In genomic region chr2:32081296-32081929, GRCm38 (mm10) we compare ENCODE assay signal across 8 mouse cellular contexts. TPM values are rescaled to one million over a fixed set of nuclear protein-coding genes. Genes with fewer than 3 reads are reported as not detected.
A peak's percentile ranks its signal among the peaks of the same experiment; 100 is the strongest.
DNase-seq lines count a peak whose midpoint lies in the region; ATAC-seq and TF ChIP-seq lines count a peak whose summit lies in the region.

No protein-coding gene starts in this region.

- TF ChIP-seq CTCF in kidney, postnatal 0 days (IDR thresholded peaks at IDR 0.05; ENCODE audit: low read depth): no peak

- no peak for DNase-seq in kidney, postnatal 0 days (ENCODE audit: low spot score)
- DNase-seq in kidney, postnatal 4 days: no peak
- DNase-seq in adrenal gland, postnatal 10 days: no peak
- no peak for DNase-seq in urinary bladder, adult 2 months (ENCODE audit: low spot score)
- no peak for DNase-seq in urinary bladder, postnatal 36 days (ENCODE audit: low spot score in 2 of 2)

- no peaks in the 10 kb centered on the region for H3K9me3 ChIP-seq in kidney, postnatal 0 days (replicated peaks; ENCODE audit: low read length)
- H3K9me3 ChIP-seq in hindbrain, embryonic 16.5 days (ENCODE audit: control insufficient read depth, low read length): no peaks in the 10 kb centered on the region

- H3K4me1 ChIP-seq in kidney, postnatal 0 days (replicated peaks; ENCODE audit: insufficient read depth, low read length): peaks cover 13% of the 10 kb centered on the region
- peaks cover 18% of the 10 kb centered on the region for H3K4me1 ChIP-seq in hindbrain, embryonic 16.5 days (ENCODE audit: control insufficient read depth, insufficient read depth, low read depth, low read length)

- H3K36me3 ChIP-seq in kidney, postnatal 0 days (ENCODE audit: insufficient read depth, low read length): no peaks in the 10 kb centered on the region
- no peaks in the 10 kb centered on the region for H3K36me3 ChIP-seq in hindbrain, embryonic 16.5 days (ENCODE audit: control insufficient read depth, insufficient read depth, low read length)

- no peak overlapping the region for H3K4me3 ChIP-seq in kidney, postnatal 0 days (replicated peaks; ENCODE audit: low read depth, low read length)
- H3K4me3 ChIP-seq in hindbrain, embryonic 16.5 days (ENCODE audit: low read length): no peak overlapping the region

- peaks cover 15% of the 10 kb centered on the region; the same call in 1 of the 2 replicates for H3K27me3 ChIP-seq in kidney, postnatal 0 days (ENCODE audit: insufficient read depth, low read length)
- H3K27me3 ChIP-seq in hindbrain, embryonic 16.5 days (replicated peaks; ENCODE audit: control insufficient read depth, insufficient read depth, low read length): peaks cover 29% of the 10 kb centered on the region

- ATAC-seq in kidney, postnatal 0 days (replicated peaks; ENCODE audit: low FRiP score, low read depth): no peak
- peak; percentile 70 for ATAC-seq in common myeloid progenitor, adult 5-6 weeks (replicated peaks; ENCODE audit: low read depth, poor library complexity, severe bottlenecking)
- no peak for ATAC-seq in hindbrain, embryonic 16.5 days
- ATAC-seq in monocyte, adult 5-6 weeks (replicated peaks; ENCODE audit: insufficient number of reproducible peaks, low FRiP score, low TSS enrichment, poor library complexity, severe bottlenecking): peak; percentile 76

- H3K27ac ChIP-seq in kidney, postnatal 0 days: no peak overlapping the region
- H3K27ac ChIP-seq in hindbrain, embryonic 16.5 days (ENCODE audit: low read depth, low read length): no peak overlapping the region

- WGBS in kidney, postnatal 0 days: 78% methylated on average over 14 of the region's 14 CpGs
- WGBS in hindbrain, embryonic 16.5 days: 84% methylated on average over 14 of the region's 14 CpGs

- H3K4me2 ChIP-seq in kidney, postnatal 0 days (ENCODE audit: low read length): peak overlapping the region; percentile 99; the same call in 1 of the 2 replicates
- peak overlapping the region; percentile 100; the same call in 1 of the 2 replicates for H3K4me2 ChIP-seq in hindbrain, embryonic 16.5 days (ENCODE audit: low read length)

- H3K9ac ChIP-seq in kidney, postnatal 0 days (ENCODE audit: low read depth, low read length): no peak overlapping the region
- no peak overlapping the region for H3K9ac ChIP-seq in hindbrain, embryonic 16.5 days (ENCODE audit: low read depth, low read length)

RNA-seq across cellular contexts. Expression of gene Fam78a, which starts 3.2 kb away (rescaled TPM):
- polyA plus RNA-seq in kidney, postnatal 0 days (2015; fragmentation: Nextera tagmentation; extraction: Ambion mirVana): 0.79 and 0.82 TPM in 2 replicates
- total RNA-seq in common myeloid progenitor, adult 5-6 weeks (2017): 14.2 and 17.5 TPM in 2 replicates
- 0.50 and 0.69 TPM in 2 replicates for polyA plus RNA-seq in hindbrain, embryonic 16.5 days (2015; fragmentation: Nextera tagmentation; extraction: Ambion mirVana)
- total RNA-seq in monocyte, adult 5-6 weeks (2017): 9.3 to 23.1 TPM (median 14.2 TPM) in 3 replicates
- 1 to 10 TPM; 3.2 to 5.4 TPM for total RNA-seq in adrenal gland, postnatal 10 days (2021)
- 0.48 and 0.74 TPM in 2 replicates for polyA plus RNA-seq in urinary bladder, adult 2 months (2012; rRNA removed)

RNA-seq across cellular contexts. Expression of gene Plpp7, which starts 13.9 kb away (rescaled TPM):
- polyA plus RNA-seq in kidney, postnatal 0 days (2015; fragmentation: Nextera tagmentation; extraction: Ambion mirVana): 4.5 and 4.7 TPM in 2 replicates
- total RNA-seq in common myeloid progenitor, adult 5-6 weeks (2017): 1.1 and 4.4 TPM in 2 replicates
- 31.1 and 33.2 TPM in 2 replicates for polyA plus RNA-seq in hindbrain, embryonic 16.5 days (2015; fragmentation: Nextera tagmentation; extraction: Ambion mirVana)
- total RNA-seq in monocyte, adult 5-6 weeks (2017): 1.2 TPM in 1 of 3 replicates, not detected in the others
- total RNA-seq in adrenal gland, postnatal 10 days (2021): 1 to 10 TPM; 3.9 to 8.6 TPM
- 4.9 and 5.3 TPM in 2 replicates for polyA plus RNA-seq in urinary bladder, adult 2 months (2012; rRNA removed)

Comparison
In these comparisons a context has a peak if more than half of its experiments do, and no peak if none do; other contexts are left out.
1. ATAC-seq: peak in common myeloid progenitor, adult 5-6 weeks (single experiment) and monocyte, adult 5-6 weeks (single experiment); none in kidney, postnatal 0 days (single experiment) and hindbrain, embryonic 16.5 days (single experiment).